Mouse (Mus musculus) A20 (cell line): ENCODE measurements at regions not wholly inside any gene's neighbourhood (a gene's known extent, or its start where the extent isn't known, plus 50 kb on each side); places are given as distances from the start of the nearest gene placed in this dataset.

Experiments
- DNase-seq: peaks from one replicate; pipeline ENCODE4 v3.0.0-alpha.2; 2011; ENCODE audit warnings: low read depth, low spot score

DNA sequence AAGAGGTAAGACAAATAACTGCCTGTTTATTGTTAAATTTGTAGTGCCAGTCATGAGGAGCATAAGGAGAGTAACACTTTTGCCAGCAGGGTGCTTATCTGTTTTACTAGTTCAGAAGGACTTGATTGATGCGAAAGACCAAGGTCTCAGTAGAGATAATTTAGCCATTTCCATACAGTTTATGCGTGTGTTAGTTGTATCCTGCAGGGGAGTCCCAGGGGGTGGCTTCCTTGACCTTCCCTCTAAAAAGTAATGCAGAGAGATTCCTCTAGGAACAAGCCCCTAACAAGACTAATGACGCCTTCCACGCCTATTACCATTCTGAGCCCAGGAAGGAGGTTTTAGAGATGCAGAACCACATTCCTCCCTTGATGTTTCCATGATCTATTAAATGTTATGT is 192.6 kb upstream of the Gm49339 start:
- no peak for DNase-seq

DNA sequence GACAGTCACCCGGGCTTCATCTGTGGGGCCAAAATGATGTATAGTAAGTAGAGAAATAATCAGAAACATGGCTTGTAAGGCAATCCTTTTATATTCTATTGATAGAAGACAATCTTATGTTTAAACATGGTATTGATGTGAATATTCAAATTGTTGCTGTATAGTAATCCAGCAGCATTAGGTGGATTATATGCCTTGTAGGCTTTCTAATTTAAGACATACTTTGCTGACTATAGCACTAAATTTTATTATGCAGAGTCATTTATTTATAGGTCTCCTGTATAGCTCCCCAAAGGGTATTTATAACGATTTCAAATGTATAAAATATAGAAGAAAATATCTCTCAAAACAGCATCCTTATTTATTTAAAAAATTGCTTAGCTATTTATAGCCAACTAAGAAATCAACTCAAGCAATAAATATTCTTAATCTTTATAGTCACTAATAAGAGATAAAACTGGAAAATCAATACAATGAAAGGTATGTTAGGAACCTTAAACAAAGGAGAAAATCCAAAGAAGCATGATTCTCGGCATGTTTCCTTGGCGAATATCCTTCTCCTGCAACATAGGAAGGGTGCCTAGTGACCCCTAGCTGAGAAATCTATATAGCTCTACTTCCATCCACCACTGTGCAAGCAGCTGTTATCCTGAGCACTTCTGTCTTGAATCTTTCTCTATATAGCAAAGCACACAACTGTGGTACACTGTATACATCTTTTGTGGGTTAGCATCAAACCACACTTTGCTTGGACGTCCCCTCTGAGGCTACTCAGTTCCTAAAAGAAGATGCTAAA is 188.8 kb upstream of the Gm49339 start:
- DNase-seq: no peak

DNA sequence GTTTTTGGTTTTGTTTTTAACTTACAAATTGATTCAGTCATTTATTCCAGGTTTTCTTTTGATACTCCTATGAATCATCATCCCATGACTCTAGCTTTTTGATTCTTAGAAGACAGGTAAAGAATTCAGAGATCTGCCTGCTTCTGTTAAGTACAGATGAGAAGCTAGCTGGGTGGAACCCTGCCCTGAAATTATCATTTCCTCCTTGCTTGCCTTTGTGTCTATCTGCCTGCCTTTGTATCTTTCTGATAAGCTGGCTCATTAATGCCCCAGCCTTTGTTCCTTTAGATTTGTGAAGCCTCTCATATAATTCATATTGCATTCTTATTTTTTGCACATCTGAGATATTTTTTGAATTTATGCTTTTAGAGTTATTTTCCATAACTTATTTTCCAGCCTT is 167.6 kb upstream of the Gm49339 start:
- no peak for DNase-seq

DNA sequence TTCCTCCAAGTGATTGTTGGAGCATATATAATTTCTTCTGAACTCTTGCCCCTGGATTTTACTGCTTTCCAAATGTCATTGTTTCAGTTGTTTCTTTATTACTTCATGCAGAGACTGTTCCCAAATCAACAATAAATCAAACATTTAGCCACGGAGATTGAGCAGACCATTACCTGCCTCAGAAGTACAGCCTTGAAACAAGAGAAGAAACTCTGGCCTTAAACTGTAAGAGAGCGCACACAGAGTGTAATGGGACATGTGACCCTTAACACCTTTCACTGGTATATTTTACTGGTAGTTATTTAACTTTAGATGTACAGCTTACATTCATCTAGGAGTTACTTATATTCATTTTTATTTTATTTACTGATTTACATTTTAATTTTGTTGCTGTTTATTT is 160.2 kb upstream of the Gm49339 start:
- no peak for DNase-seq

DNA sequence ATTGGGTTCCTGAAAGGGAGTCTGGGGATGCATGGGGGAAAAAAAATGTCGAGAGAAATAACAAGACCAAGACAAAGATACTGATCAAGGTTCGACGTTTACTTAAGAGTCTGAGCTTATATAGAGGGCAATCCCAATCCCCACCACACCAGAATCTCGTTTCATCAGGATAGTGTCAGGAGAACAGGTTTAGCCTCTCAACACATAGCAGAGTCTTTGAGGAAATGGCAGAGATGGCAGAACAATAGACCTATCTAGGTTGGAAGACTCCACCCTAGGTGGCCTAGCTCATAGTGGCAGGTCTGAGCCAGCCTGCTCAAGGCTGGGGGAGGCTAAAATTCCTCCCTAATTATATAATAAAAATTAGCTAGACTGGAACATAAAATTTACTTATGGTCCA is 151.6 kb upstream of the Gm49339 start:
- DNase-seq: no peak

DNA sequence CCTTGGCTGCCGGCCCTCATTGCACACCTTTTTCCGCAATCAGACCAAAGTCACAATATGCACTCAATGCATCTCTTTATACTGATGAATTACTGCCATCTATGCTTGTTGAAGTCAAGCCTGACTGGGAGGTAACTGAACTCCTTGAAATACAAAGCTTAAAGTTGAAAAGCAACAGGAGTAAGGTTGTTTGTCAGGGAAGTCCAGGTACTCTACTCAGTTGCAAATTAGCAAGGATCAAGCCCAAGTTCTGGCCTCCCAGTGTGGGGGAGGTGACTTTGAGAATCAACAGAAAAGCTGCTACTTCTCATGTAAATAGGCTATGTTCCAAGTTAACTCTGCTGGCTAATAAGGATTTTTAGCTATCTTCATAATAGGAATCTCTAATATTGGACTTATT is 151.0 kb upstream of the Gm49339 start:
- DNase-seq: no peak
